Mouse (Mus musculus): Measurements from ENCODE around the gene Pxmp2. TPM values are rescaled to one million over a fixed set of nuclear protein-coding genes. Genes with fewer than 3 reads are reported as not detected.

The Pxmp2 gene
- total RNA-seq, 2 experiments from 2014 or later: 5.3 to 6.4 TPM

GRCm38 (mm10) chr5:110244091-110244490, 41.9 kb downstream of the Pxmp2 start:
- no peak for DNase-seq (ENCODE audit: extremely low spot score in 1 of 2, low spot score in 2 of 2)
- intact Hi-C loops (cut with DNase I): no loop called here

- intact Hi-C loops (cut with DNase I): no loop called here
- no peak for DNase-seq (ENCODE audit: extremely low spot score in 1 of 2, low spot score in 2 of 2)
Observed at GRCm38 (mm10) chr5:110232346-110232745, 53.6 kb downstream of the Pxmp2 start.

- DNase-seq (ENCODE audit: extremely low spot score in 1 of 2, low spot score in 2 of 2): peak in 1 of 2 experiments; percentile 39
- intact Hi-C loops (cut with DNase I): no loop called here
Observed at GRCm38 (mm10) chr5:110231638-110232037, 54.3 kb downstream of the Pxmp2 start.

GRCm38 (mm10) chr5:110230780-110231461, 55.1 kb downstream of the Pxmp2 start, which contains the start of gene Ankle2:
Gene Ankle2 (plus strand): TSS chr5:110231004.
- intact Hi-C loops (cut with DNase I): no loop called here
- DNase-seq (ENCODE audit: extremely low spot score in 1 of 2, low spot score in 2 of 2): peak; percentile 87 to 95

- intact Hi-C loops (cut with DNase I): no loop called here
- peak in 1 of 2 experiments; percentile 3 for DNase-seq (ENCODE audit: extremely low spot score in 1 of 2, low spot score in 2 of 2)
Observed at GRCm38 (mm10) chr5:110230401-110230779, 55.6 kb downstream of the Pxmp2 start.

GRCm38 (mm10) chr5:110227336-110227883, 58.6 kb downstream of the Pxmp2 start:
- DNase-seq (ENCODE audit: extremely low spot score in 1 of 2, low spot score in 2 of 2): no peak

GRCm38 (mm10) chr5:110225056-110225455, 60.9 kb downstream of the Pxmp2 start:
- intact Hi-C loops (cut with DNase I): no loop called here
- no peak for DNase-seq (ENCODE audit: extremely low spot score in 1 of 2, low spot score in 2 of 2)

More at GRCm38 (mm10) chr5:110227336-110227883, 58.6 kb downstream of the Pxmp2 start:
- intact Hi-C loops (cut with DNase I): no loop called here

Other genes starting within 250 kb of the Pxmp2 start
- 10 to 100 TPM in 1 of 2 experiments, 1 to 10 TPM in 1; 9.6 to 12.0 TPM for gene Gm17655, start 213.7 kb downstream of the Pxmp2 start, total RNA-seq (2021)
- 1 to 10 TPM in 1 of 2 experiments, under 1 TPM in 1; 0.84 to 1.1 TPM for gene Gm35315, start 191.8 kb downstream of the Pxmp2 start, total RNA-seq (2021)
- gene Plcxd1, start 186.2 kb downstream of the Pxmp2 start, total RNA-seq (2021): 1 to 10 TPM; 5.4 to 7.3 TPM
- gene Gtpbp6, start 178.0 kb downstream of the Pxmp2 start, total RNA-seq (2021): 10 to 100 TPM; 95.4 to 100.0 TPM
- gene Zfp605, start 176.1 kb downstream of the Pxmp2 start, total RNA-seq (2021): 10 to 100 TPM; 17.0 to 17.1 TPM
- gene Chfr, start 150.3 kb downstream of the Pxmp2 start, total RNA-seq (2021): 10 to 100 TPM; 75.6 to 76.2 TPM
- gene Golga3, start 109.5 kb downstream of the Pxmp2 start, total RNA-seq (2021): 10 to 100 TPM; 43.8 to 45.5 TPM
- 10 to 100 TPM; 24.5 to 26.8 TPM for gene Ankle2, start 55.2 kb downstream of the Pxmp2 start, total RNA-seq (2021)
- gene Pgam5, start 16.3 kb downstream of the Pxmp2 start, total RNA-seq (2021): 10 to 100 TPM; 73.5 to 77.0 TPM
- gene Pole, start 120 bp upstream of the Pxmp2 start, total RNA-seq (2021): 1 to 10 TPM; 2.6 to 4.5 TPM
- gene P2rx2, start 57.0 kb upstream of the Pxmp2 start, total RNA-seq (2021): 1 to 10 TPM; 1.5 to 1.9 TPM
- gene Lrcol1, start 58.5 kb upstream of the Pxmp2 start, total RNA-seq (2021): not detected
- gene Fbrsl1, start 162.3 kb upstream of the Pxmp2 start, total RNA-seq (2021): 10 to 100 TPM; 66.3 TPM